Mouse (Mus musculus) thymus, adult 2 months (tissue): ENCODE data around the gene Btbd17. TPM values are rescaled to one million over a fixed set of nuclear protein-coding genes. Genes with fewer than 3 reads are reported as not detected.

Experiments
- DNase-seq: peaks from one replicate; pipeline ENCODE4 v3.0.0; 2021
- H3K27ac ChIP-seq: fragments of 200-500 bp; 2 replicates; pipeline ENCODE4 v1.5.1; 2012; ENCODE audit warnings: low read length, control low read depth; ENCODE audit not compliant: control insufficient read depth, insufficient read depth
- H3K27me3 ChIP-seq: fragments of 200-500 bp; 2 replicates; pipeline ENCODE4 v1.6.1; 2012; ENCODE audit warnings: mild to moderate bottlenecking, low read length, moderate library complexity, mixed read lengths; ENCODE audit not compliant: control insufficient read depth, insufficient read depth
- H3K36me3 ChIP-seq: fragments of 200-500 bp; 2 replicates; pipeline ENCODE4 v1.6.1; 2012; ENCODE audit warnings: mild to moderate bottlenecking, low read length, moderate library complexity; ENCODE audit not compliant: control insufficient read depth, insufficient read depth
- H3K4me1 ChIP-seq: fragments of 200-500 bp; replicated peaks from 2 replicates; pipeline ENCODE4 v1.6.1; 2012; ENCODE audit warnings: low read length; ENCODE audit not compliant: control insufficient read depth, insufficient read depth
- H3K4me3 ChIP-seq: fragments of 200-500 bp; 2 replicates; pipeline ENCODE4 v1.5.1; 2012; ENCODE audit warnings: mild to moderate bottlenecking, low read length, control low read depth, moderate library complexity; ENCODE audit not compliant: control insufficient read depth, insufficient read depth
- CTCF ChIP-seq: fragments of 200-500 bp; IDR thresholded peaks from 2 replicates; pipeline ENCODE4 v1.5.1; 2012; ENCODE audit warnings: mild to moderate bottlenecking, control low read depth, low read length, moderate library complexity, borderline replicate concordance; ENCODE audit not compliant: control insufficient read depth, poor library complexity, insufficient read depth; ENCODE audit errors: extremely low read depth
- POLR2A ChIP-seq: fragments of 200-500 bp; IDR thresholded peaks from 2 replicates; pipeline ENCODE4 v1.6.1; 2012; ENCODE audit warnings: mild to moderate bottlenecking, low read length, control low read depth, moderate library complexity; ENCODE audit not compliant: control insufficient read depth, poor library complexity, insufficient read depth; ENCODE audit errors: extremely low read depth
- WGBS: fragments of 180-500 bp; shearing (Covaris S2); methylation state at CpG from one replicate; pipeline ENCODE4 v1.1.7; 2018; 5-methylcytosine and 5-hydroxymethylcytosine counted together
- polyA plus RNA-seq: library from polyadenylated mRNA; depleted of rRNA; stranded (reverse); fragments of >200 nt; gene quantifications from 2 replicates; pipeline ENCODE4 v1.2.3, GENCODE M21; 2012

Gene Btbd17
- polyA plus RNA-seq, 1 experiment: 0.53 TPM

DNA sequence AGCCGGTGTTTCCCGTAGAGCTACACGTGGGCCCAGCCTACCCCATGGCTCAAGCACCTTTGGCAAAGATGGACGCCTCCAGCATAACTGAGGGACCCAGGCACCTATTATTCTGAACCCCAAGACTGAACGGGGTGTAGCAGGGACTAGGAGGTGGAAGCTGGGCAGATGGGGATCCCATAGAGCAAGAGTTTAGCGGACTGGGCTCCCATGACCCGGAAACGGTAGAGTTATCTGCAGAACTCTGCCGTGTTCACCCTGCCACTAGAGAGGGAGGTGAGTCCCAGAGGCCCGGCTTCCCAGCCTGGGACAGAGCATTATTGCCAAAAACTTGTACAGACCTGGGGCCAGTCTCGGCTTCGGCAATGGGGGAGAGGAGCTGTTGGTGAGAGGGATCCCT is 5.6 kb downstream of the Btbd17 start:
- TF ChIP-seq CTCF (no peak), POLR2A (no peak)
- Histone ChIP-seq H3K27me3 (peaks cover 14% of the 10 kb centered on the region; the same call in 1 of the 2 replicates), H3K36me3 (no peaks in the 10 kb centered on the region), H3K4me1 (peaks cover 19% of the 10 kb centered on the region), H3K4me3 (no peak overlapping the region), H3K27ac (no peak overlapping the region)
- no peak for DNase-seq
- 79% methylated on average over 12 of the region's 12 CpGs for WGBS

DNA sequence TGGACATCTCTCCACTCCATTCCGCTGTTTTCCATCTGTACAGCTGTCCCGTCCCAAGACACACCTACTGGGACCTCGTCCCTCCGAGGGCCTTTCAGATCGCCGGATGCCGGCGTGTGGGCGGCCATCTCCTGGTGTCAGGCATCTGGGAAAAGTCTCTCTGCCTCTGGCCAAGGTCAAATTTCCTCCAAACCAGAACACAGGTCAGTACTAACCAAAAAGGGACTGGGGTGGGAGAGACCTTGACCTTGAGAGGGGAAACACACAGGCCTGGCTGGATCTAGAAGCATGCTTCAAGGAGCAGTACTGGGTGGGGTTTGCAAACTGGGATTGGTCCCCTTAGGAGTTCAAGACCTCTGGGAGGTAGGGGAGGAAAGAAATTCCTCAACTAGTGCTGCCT is 6.0 kb downstream of the Btbd17 start:
- peaks cover 14% of the 10 kb centered on the region; the same call in 1 of the 2 replicates for H3K27me3 ChIP-seq
- no peak overlapping the region for H3K4me3 ChIP-seq
- no peak for TF ChIP-seq POLR2A
- no peak for TF ChIP-seq CTCF
- 85% methylated on average over 9 of the region's 9 CpGs for WGBS
- H3K27ac ChIP-seq: no peak overlapping the region
- H3K36me3 ChIP-seq: no peaks in the 10 kb centered on the region
- no peak for DNase-seq
- H3K4me1 ChIP-seq: peaks cover 17% of the 10 kb centered on the region; the same call in 1 of the 2 replicates

DNA sequence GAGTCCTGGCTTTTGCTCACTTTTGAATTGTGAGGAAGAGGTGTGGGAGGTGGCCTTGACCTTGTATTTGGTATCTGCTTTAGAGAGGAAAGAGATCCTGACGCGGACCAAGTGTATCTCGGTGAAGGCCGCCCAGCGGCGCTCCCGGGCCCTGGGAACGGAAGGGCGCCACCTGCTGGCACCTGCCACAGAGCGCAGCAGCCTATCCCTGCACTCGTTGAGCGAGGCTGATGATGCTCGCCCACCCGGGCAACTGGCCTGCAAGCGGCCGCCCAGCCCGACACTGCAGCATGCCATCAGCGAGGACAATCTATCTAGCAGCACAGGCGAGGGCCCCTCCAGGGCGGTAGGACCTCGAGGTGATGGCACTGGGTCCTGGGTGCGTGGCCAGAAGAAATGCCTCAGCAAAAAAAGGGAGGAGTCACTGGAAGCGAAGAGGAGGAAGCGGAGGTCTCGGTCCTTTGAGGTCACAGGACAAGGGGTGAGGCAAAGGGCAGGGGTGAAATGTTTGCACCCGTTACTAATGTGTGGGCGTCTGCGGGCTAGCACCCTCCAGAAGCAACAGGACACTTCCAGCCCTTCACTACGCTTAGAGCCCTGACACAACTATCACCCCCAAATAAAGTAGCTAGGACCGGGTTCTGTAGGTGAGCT is 6.6 kb downstream of the Btbd17 start:
- Histone ChIP-seq H3K27me3 (peaks cover 14% of the 10 kb centered on the region; the same call in 1 of the 2 replicates), H3K36me3 (no peaks in the 10 kb centered on the region), H3K27ac (no peak overlapping the region), H3K4me1 (peaks cover 17% of the 10 kb centered on the region; the same call in 1 of the 2 replicates), H3K4me3 (no peak overlapping the region)
- 11% methylated on average over 30 of the region's 30 CpGs for WGBS
- TF ChIP-seq POLR2A (no peak), CTCF (peak; percentile 97)
- peak; percentile 74 for DNase-seq

DNA sequence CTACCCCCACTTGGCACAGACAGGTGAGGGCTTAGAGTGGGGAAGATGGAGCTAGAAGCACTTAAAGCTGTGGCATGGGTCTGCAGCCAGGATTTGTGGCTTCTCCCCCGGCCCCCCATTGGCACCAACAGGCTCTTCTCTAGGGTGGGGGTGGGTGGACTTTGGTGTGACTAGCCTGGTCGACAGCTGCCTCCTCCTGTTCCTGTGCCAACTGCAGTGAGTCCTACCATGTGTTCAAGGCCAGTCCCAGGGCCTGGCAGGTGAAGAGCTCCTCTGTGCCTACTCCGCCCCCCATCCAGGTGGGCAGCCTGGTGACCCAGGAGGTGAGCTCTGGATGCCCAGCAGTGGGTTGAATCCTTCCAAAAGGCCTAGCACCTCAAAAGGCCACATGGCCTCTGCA is 8.1 kb downstream of the Btbd17 start:
- no peak overlapping the region for H3K4me3 ChIP-seq
- DNase-seq: no peak
- peaks cover 14% of the 10 kb centered on the region; the same call in 1 of the 2 replicates for H3K27me3 ChIP-seq
- H3K27ac ChIP-seq: no peak overlapping the region
- H3K4me1 ChIP-seq: peaks cover 17% of the 10 kb centered on the region; the same call in 1 of the 2 replicates
- WGBS: 85% methylated on average over 3 of the region's 3 CpGs
- TF ChIP-seq CTCF (no peak), POLR2A (no peak)
- no peaks in the 10 kb centered on the region for H3K36me3 ChIP-seq

DNA sequence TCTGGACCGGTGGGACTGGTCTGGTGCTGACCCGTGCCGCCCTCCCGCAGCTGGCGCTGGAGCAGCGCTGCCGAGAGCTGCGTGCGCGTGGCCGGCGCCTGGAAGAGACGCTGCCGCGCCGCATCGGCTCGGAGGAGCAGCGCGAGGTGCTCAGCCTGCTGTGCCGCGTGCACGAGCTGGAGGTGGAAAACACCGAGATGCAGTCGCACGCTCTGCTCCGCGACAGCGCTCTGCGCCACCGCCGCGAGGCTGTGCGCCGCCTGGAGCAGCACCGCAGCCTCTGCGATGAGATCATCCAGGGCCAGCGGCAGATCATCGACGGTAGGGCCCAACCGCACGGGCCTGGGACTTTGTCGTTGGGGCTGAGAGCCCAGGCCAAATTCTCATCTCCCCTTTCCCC is 9.4 kb downstream of the Btbd17 start:
- Histone ChIP-seq H3K27ac (no peak overlapping the region), H3K36me3 (no peaks in the 10 kb centered on the region), H3K4me3 (no peak overlapping the region), H3K4me1 (peaks cover 9% of the 10 kb centered on the region; the same call in 1 of the 2 replicates), H3K27me3 (peaks cover 7% of the 10 kb centered on the region; the same call in 1 of the 2 replicates)
- no peak for TF ChIP-seq CTCF
- TF ChIP-seq POLR2A: no peak
- no peak for DNase-seq
- WGBS: 4% methylated on average over 43 of the region's 43 CpGs

DNA sequence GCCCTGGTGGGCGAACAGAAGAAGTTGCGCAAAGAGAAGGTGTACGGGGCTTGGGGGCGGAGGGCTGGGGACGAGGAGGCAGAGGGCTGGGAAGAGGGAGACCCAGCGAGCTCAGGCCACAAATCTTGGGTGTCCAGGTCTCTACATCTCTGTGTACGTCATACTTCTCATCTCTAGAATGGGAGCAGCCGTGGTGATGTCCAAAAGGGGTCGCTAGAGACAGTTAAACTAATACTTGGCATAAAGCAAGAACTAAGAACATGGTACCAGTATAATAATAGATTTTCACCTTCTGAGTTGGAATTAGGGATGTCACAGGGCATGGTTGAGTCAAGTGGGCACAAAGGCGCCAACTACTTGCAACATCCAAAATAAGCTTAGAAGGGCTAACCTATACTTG is 9.9 kb downstream of the Btbd17 start:
- no peak for DNase-seq
- Histone ChIP-seq H3K27ac (no peak overlapping the region), H3K36me3 (no peaks in the 10 kb centered on the region), H3K4me3 (no peak overlapping the region), H3K27me3 (peaks cover 7% of the 10 kb centered on the region; the same call in 1 of the 2 replicates), H3K4me1 (peaks cover 8% of the 10 kb centered on the region; the same call in 1 of the 2 replicates)
- no peak for TF ChIP-seq CTCF
- 64% methylated on average over 10 of the region's 10 CpGs for WGBS
